Mouse (Mus musculus): Measurements from ENCODE around the gene Nfkbia.

DNA sequence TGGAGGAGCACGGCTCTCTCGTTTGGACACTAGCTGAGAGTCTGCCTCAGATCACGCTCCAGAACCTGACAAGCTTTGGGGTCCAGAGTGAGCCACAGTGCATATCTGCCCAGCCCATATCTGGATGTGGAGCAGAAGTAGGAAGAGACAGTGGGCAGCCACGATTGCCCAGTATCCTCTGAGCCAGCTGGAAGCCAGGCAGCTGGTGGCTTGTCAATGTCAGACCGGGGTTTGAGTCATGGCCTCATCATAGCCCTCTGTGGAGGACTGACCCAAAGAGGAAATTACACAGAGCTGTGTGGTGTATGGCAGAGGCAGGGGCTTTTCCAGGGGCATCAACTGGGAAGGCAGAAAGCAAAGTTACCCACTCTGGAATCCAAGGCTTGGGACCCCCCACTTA, 25.6 kb downstream of the Nfkbia start:
- TF ChIP-seq CTCF (IDR thresholded peaks at IDR 0.05 in 2 of 3, conservative IDR thresholded peaks at IDR 0.05 in 1 of 3; ENCODE audit: control insufficient read depth in 1 of 3, insufficient read depth in 1 of 3, low read depth in 2 of 3, low read length in 3 of 3, poor library complexity in 1 of 3, severe bottlenecking in 1 of 3) (no peak), TAL1 (IDR thresholded peaks at IDR 0.05; ENCODE audit: low read length) (no peak), E2F4 (IDR thresholded peaks at IDR 0.05; ENCODE audit: borderline replicate concordance, low read depth, low read length) (no peak), SIN3A (IDR thresholded peaks at IDR 0.05; ENCODE audit: low read length) (no peak), NRF1 (IDR thresholded peaks at IDR 0.05; ENCODE audit: insufficient read depth, low read depth, low read length, poor library complexity, severe bottlenecking) (no peak)
